Mouse (Mus musculus) lung, adult 2 months (tissue): Measurements from ENCODE around the gene Tubgcp4. TPM values are rescaled to one million over a fixed set of nuclear protein-coding genes. Genes with fewer than 3 reads are reported as not detected.
"Not testable (repeated sequence)": the region's sequence is repeated elsewhere in the genome, so short reads cannot be mapped to it uniquely, and the experiment has no call there.

ENCODE experiments used
- DNase-seq: peaks from one replicate; pipeline ENCODE4 v3.0.0; 2022
- H3K4me1 ChIP-seq: fragments of 200-500 bp; 2 replicates; pipeline ENCODE4 v1.6.1; 2011; ENCODE audit warnings: low read length; ENCODE audit not compliant: control insufficient read depth, insufficient read depth
- H3K4me3 ChIP-seq: fragments of 200-500 bp; replicated peaks from 2 replicates; pipeline ENCODE3; 2011; ENCODE audit warnings: low read depth, mild to moderate bottlenecking, control low read depth, low read length; ENCODE audit errors: extremely low read depth
- CTCF ChIP-seq: fragments of 200-500 bp; IDR thresholded peaks from 2 replicates; pipeline ENCODE4 v1.5.1; 2011; ENCODE audit warnings: mild to moderate bottlenecking, low read length, control low read depth; ENCODE audit not compliant: insufficient read depth
- POLR2A ChIP-seq: fragments of 200-500 bp; IDR thresholded peaks from 2 replicates; pipeline ENCODE4 v1.6.1; 2011; ENCODE audit warnings: low read depth, mild to moderate bottlenecking, control low read depth, low read length, borderline replicate concordance; ENCODE audit errors: extremely low read depth
- WGBS: fragments of 180-500 bp; shearing (Covaris S2); methylation state at CpG from one replicate; pipeline ENCODE4 v1.1.7; 2018; 5-methylcytosine and 5-hydroxymethylcytosine counted together
- polyA plus RNA-seq: library from polyadenylated mRNA; depleted of rRNA; stranded (reverse); fragments of >200 nt; gene quantifications from 2 replicates; pipeline ENCODE4 v1.2.3, GENCODE M21; 2012; rRNA removed

Tubgcp4 gene
- polyA plus RNA-seq: 18.9 and 26.5 TPM in 2 replicates

- Histone ChIP-seq H3K4me3 (peak within 1 kb of the TSS; percentile 98), H3K4me1 (peaks cover 6% of the 10 kb centered on the region)
- DNase-seq: no peak
- TF ChIP-seq CTCF: no peak
- TF ChIP-seq POLR2A: 0 out of 2 replicates have a peak, but pooled peaks have one; percentile 13
- WGBS: under 1% methylated on average over 36 of the region's 38 CpGs
Observed at GRCm38 (mm10) chr2:121170481-121170971, at the start of gene Tubgcp4. Tubgcp4 (plus strand) TSS chr2:121170654.

- not testable (repeated sequence) for H3K4me3 ChIP-seq, H3K4me1 ChIP-seq, DNase-seq
- WGBS: 97% methylated on average over 5 of the region's 5 CpGs
Observed at GRCm38 (mm10) chr2:121126302-121126701, 44.2 kb upstream of the Tubgcp4 start.

- 69% methylated on average over 1 of the region's 1 CpGs for WGBS
- Histone ChIP-seq H3K4me3 (no peak overlapping the region), H3K4me1 (no peaks in the 10 kb centered on the region; the same call in 1 of the 2 replicates)
- TF ChIP-seq CTCF: no peak
- no peak for TF ChIP-seq POLR2A
- DNase-seq: no peak
Observed at GRCm38 (mm10) chr2:121127536-121127935, 42.9 kb upstream of the Tubgcp4 start.

- no peak for DNase-seq
- TF ChIP-seq POLR2A (no peak), CTCF (no peak)
- WGBS: 53% methylated on average over 9 of the region's 9 CpGs
- Histone ChIP-seq H3K4me1 (no peaks in the 10 kb centered on the region; the same call in 1 of the 2 replicates), H3K4me3 (no peak overlapping the region)
Observed at GRCm38 (mm10) chr2:121128865-121129620, 41.4 kb upstream of the Tubgcp4 start.

GRCm38 (mm10) chr2:121132822-121133221 is 37.6 kb upstream of the Tubgcp4 start:
- H3K4me3 ChIP-seq: no peak overlapping the region
- WGBS: 63% methylated on average over 1 of the region's 1 CpGs
- DNase-seq: no peak
- peaks cover 2% of the 10 kb centered on the region; the same call in 1 of the 2 replicates for H3K4me1 ChIP-seq
- no peak for TF ChIP-seq POLR2A
- no peak for TF ChIP-seq CTCF

- H3K4me1 ChIP-seq: peaks cover 13% of the 10 kb centered on the region
- no peak for DNase-seq
- no peak for TF ChIP-seq POLR2A
- TF ChIP-seq CTCF: no peak
- WGBS: 82% methylated on average over 4 of the region's 4 CpGs
- no peak overlapping the region for H3K4me3 ChIP-seq
Observed at GRCm38 (mm10) chr2:121137371-121137770, 33.1 kb upstream of the Tubgcp4 start.

GRCm38 (mm10) chr2:121139266-121140017 is 31.0 kb upstream of the Tubgcp4 start:
- Histone ChIP-seq H3K4me3 (peak overlapping the region; percentile 99), H3K4me1 (peaks cover 13% of the 10 kb centered on the region)
- peak; percentile 37 for DNase-seq
- WGBS: 18% methylated on average over 29 of the region's 29 CpGs
- TF ChIP-seq CTCF (no peak), POLR2A (no peak)

GRCm38 (mm10) chr2:121140018-121140882 is 30.2 kb upstream of the Tubgcp4 start, which contains the start of the genes Adal and Lcmt2:
Adal (plus strand) TSS chr2:121140428.
Lcmt2 (minus strand) TSS chr2:121140653.
- TF ChIP-seq CTCF (no peak), POLR2A (peak; percentile 73)

More at GRCm38 (mm10) chr2:121140018-121140882, 30.2 kb upstream of the Tubgcp4 start, which contains the start of the genes Adal and Lcmt2:
- Histone ChIP-seq H3K4me1 (peaks cover 13% of the 10 kb centered on the region), H3K4me3 (peak within 1 kb of the TSS; percentile 99)
- peak; percentile 88 for DNase-seq
- whole genome bisulfite sequencing: under 1% methylated on average over 87 of the region's 87 CpGs
